Mouse (Mus musculus): ENCODE data around the gene Hp1bp3.

Hp1bp3 gene

DNA sequence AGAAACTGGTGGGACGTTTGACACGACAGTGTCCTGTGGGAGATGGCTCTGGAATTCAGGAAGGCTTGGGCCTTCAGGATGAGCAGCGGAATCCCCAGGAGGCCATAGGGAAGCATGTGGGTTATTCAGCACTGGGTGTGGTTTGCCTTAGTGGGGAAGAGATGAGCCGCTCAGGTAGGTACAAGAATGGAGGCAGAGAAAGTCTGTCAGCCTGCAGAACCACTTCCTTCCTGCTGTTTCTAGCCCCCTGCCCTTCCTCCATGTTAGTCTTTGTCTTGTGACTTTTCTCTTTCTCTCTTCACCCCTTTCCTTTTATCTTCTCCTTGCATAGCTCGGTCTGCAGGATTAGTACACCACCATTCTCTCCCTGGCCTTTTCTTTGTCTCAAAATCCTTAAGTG, 6.3 kb downstream of the Hp1bp3 start:
- no peak for DNase-seq (ENCODE audit: low spot score in 2 of 2)

DNA sequence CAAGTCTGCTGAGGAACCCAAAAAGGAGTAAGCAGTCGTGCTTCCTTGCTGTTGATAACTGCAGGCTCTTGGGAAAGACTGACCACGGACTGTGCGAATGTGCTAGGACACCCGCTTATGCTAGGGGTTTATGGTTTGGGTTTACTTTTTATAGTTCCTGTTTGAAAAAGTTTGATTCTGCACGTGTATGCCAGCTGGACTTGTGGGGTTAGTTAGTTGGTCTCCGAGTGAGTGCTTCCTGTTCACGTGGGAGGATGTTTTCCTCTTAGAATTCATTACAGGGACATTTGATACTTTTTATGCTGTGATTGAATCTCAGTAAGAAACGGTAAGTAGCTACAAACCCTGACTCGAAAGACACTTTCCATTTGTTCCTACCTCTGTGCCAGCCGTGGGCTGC, 7.5 kb downstream of the Hp1bp3 start:
- DNase-seq (ENCODE audit: low spot score in 2 of 2), result no peak

- DNase-seq (ENCODE audit: low spot score in 2 of 2), result no peak
These were observed 30.9 kb downstream of the Hp1bp3 start for GRCm38 (mm10) chr4:138246756-138247665.

- peak; percentile 25 to 46 for DNase-seq (ENCODE audit: low spot score in 2 of 2)
These were observed 34.2 kb downstream of the Hp1bp3 start, which contains the start of the genes Sh2d5 and Kif17 for GRCm38 (mm10) chr4:138250088-138250960. Sh2d5 (plus strand) TSS chr4:138250403. Kif17 (plus strand) TSS chr4:138250435.

DNA sequence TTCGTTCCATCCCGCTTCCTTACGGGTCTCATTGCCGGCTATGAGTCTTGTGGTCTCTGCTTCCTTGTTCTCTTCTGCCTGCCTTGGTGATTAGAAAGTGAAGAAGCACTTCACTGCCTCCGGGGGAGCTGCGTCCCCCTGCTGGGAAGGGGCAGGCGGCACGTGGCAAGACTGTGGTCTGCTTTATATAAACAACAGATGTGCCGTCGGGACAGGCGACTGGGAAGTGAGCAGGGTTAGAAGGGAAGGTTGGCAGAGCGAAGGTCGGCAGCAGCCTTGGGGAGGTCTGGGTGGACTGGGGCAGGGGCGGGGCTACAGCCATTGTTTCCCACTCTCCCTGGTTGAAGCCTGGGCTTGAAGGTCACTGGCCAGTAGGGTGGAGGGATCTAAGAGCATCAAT, 35.7 kb downstream of the Hp1bp3 start:
- DNase-seq (ENCODE audit: low spot score in 2 of 2), result no peak

GRCm38 (mm10) chr4:138252231-138252630, 36.1 kb downstream of the Hp1bp3 start:
- DNase-seq (ENCODE audit: low spot score in 2 of 2), result no peak

DNA sequence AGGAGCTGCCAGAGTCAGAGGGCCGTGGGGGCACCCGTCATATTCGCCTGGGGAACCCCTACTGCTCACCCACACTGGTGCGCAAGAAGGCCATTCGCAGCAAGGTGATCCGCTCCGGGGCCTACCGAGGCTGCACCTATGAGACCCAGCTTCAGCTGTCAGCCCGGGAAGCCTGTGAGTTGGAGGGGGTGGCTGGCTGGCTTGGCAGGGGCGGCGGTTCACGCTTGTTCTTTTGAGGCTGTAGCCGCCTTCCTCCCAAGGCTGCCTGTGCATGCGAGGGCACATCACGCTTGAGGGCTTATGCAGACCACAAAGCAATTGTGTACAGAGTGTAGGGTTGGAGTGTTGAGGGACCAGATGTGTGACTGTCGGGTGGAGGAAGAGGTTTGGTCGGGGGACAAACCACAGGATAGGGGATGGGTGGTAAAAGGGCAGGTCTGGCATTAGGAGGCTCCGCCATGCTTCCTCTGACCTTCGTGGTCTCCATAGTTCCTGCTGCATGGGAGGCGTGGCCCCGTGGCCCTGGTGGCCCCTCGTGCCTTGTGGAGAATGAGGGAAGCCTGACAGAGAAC, 41.1 kb downstream of the Hp1bp3 start:
- no peak for DNase-seq (ENCODE audit: low spot score in 2 of 2)

DNA sequence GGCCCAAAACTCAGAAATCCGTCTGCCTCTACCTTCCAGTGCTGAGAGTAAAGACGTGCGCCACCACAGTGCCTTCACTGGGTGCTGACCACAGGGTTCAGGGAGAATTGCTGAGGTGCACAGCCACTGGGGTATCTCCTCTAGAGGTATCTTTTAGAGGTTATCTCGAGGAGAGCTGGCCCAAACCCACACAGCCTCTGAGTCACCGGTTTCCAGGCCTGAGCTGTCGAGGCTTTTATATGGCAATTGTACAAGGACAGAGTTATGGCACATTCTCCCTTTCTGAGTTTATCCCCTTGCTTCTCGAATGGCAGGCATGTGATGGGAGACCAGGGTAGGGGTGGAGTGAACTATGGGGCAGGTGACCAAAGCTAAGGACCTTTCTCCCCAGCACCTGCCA, 42.6 kb downstream of the Hp1bp3 start:
- no peak for DNase-seq (ENCODE audit: low spot score in 2 of 2)

DNA sequence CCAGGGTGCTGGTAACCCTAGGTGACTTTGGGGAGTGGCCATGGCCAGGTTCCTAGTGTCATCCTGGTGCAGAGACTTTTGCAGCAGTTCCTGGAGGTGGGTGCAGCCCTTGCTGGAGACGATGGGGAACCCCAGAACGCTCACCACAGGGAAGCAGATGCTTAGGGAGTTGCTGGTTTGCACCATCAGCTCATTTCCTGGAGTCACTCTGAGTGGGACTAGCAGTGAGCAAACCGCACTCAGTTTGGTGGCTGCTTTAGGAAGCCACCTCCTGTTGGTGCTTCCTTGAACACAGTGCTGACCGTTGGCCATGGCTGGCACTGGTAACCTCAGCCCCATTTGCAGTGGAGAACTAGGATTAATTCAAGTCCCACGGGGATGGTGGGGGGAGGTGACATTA, 43.4 kb downstream of the Hp1bp3 start:
- DNase-seq (ENCODE audit: low spot score in 2 of 2), result no peak

DNA sequence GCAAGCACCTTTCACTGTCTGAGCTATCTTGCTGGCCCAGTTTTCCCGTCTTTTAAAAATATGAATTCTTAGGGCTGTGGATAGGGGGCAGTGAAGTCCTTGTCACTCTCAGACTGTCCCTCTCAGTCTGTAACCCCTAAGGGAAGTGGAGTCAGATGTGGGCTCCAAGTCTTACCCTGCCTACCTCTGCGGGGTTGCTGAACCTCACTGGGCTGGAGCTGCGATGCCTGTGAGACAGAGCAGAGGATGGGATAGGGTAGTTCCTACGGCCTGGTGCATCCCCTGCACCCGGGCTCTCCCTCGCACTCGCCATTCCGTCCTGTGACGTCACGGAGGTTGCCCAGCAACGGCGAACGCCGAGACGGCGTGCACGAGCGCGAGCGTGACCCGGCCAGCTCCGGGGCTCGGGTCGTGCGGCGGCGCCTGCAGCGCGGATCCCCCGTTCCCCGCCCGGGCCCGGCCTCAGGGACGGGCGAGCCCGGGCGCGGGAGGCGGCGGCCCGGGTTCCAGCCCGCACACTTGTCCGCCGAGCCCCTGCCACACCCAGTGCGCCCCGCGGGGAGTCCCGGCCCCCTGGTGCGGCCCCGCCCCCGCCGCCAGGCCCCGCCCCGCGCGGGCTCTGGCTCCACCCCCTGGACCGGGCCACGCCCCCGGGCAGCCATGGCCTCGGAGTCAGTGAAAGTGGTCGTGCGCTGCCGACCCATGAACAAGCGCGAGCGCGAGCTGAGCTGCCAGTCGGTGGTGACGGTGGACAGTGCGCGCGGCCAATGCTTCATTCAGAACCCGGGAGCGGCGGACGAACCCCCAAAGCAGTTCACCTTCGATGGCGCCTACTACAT, 46.0 kb downstream of the Hp1bp3 start:
- peak; percentile 75 to 80 for DNase-seq (ENCODE audit: low spot score in 2 of 2)

DNA sequence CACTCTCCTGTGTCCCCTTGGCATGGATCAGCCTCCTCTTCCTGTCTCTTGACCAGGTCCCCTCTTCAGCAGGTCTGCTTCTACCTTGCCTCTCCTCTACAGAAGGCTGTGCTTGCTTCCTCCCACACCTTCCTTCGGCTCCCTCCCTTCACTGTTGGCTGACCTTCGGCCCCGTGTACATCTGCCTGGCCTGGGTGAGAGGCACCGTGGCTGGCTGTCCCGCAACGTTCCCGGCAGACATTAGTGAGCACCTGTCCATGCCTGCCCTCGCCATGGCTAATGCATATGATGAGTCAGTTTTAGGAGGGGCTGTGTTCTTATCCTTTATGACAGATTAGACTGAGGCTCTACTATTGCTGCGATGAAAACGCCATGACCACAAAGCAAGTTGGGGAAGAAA, 51.8 kb downstream of the Hp1bp3 start:
- DNase-seq (ENCODE audit: low spot score in 2 of 2), result no peak

DNA sequence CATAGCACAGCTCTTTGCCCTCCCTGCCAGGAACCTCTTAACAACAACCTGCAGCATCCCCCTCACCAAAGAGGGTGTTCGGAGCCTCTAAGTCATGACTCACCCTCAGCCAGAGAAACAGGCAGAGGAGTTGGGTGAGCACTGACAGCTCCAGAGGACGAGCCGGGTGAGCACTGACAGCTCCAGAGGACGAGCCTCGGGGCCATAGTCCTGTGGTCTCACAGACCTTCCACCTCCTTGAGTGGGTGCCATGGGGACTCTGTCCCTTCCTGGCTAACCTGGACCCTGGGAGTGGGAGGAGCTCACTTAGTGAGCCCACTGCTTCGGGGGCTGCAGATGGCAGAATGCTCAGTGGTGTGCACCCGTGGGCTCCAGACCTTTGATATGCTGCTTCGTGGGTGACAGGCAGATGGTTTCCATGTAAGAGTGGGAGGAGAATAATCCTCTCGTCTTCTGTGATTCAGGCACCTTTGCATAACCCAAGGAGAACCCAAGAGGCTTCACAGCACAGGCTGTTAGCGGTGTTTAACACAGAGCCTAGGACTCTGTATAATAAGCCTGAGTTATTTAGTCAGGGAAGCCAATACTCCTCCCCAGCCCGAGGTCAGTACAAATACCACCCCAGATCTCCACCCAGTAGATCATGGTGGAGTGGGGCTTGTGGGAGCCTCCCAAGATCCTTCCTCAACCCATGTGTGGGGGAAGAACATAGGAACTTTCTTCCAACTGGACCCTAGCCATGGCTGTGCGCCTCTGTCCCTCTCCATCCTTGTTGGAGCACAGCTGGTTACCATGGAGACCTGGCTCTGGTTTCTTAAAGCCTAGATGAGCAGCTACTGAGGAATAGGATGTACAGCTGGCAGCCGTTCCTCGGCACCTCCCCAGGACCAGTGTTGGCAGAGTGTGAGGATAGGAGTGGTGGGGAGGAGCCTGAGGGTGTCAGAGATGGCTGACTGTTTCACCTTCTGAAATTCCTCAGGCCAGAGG, 56.2 kb downstream of the Hp1bp3 start:
- DNase-seq (ENCODE audit: low spot score in 2 of 2), result peak in 1 of 2 experiments; percentile 37

GRCm38 (mm10) chr4:138278346-138278745, 62.2 kb downstream of the Hp1bp3 start:
- DNase-seq (ENCODE audit: low spot score in 2 of 2), result no peak

GRCm38 (mm10) chr4:138282834-138283233, 66.7 kb downstream of the Hp1bp3 start:
- peak; percentile 33 to 48 for DNase-seq (ENCODE audit: low spot score in 2 of 2)

- DNase-seq (ENCODE audit: low spot score in 2 of 2), result no peak
These were observed 70.3 kb downstream of the Hp1bp3 start for GRCm38 (mm10) chr4:138286411-138286810.

GRCm38 (mm10) chr4:138288691-138289090, 72.6 kb downstream of the Hp1bp3 start:
- no peak for DNase-seq (ENCODE audit: low spot score in 2 of 2)

GRCm38 (mm10) chr4:138292028-138292427, 75.9 kb downstream of the Hp1bp3 start:
- DNase-seq (ENCODE audit: low spot score in 2 of 2), result no peak

GRCm38 (mm10) chr4:138293261-138293948, 77.3 kb downstream of the Hp1bp3 start:
- no peak for DNase-seq (ENCODE audit: low spot score in 2 of 2)

DNA sequence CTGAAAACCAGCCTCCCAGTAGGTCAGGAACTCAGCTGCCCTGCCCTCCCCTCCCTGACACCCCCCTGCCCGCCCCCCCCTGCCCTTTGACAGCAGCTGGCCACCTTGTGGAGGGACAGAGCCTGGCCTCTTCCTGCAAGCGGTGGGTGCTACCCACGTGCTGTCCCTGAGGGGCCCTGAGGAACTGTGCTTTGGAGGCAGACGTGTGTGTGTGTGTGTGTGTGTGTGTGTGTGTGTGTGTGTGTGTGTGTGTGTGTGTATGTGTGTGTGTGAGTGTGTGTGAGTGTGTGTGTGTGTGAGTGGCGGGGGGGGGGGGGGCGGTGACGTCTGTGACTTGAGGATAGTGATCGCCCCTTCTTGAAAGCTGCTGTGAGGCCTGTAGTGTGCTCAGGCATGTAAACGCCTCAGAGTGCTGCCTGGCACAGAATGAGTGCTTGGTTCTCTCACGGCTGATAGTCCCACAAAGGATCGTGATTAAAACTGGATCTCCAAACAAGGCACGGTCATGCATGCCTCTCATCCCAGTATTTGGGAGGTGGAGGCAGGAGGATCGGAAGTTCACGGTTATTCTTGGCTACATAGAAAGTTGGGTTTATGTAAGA, 78.0 kb downstream of the Hp1bp3 start:
- no peak for DNase-seq (ENCODE audit: low spot score in 2 of 2)

All from urinary bladder, postnatal 36 days (tissue).